Mouse (Mus musculus): ENCODE data around the gene Zc3h14. TPM values are rescaled to one million over a fixed set of nuclear protein-coding genes. Genes with fewer than 3 reads are reported as not detected.

Zc3h14 gene
- 130 and 134 TPM in 2 replicates for total RNA-seq (2014; rRNA removed)
- 103 and 113 TPM in 2 replicates for polyA plus RNA-seq (2015; fragmentation: Nextera tagmentation; extraction: Ambion mirVana)

GRCm38 (mm10) chr12:98746746-98747379, at the start of gene Zc3h14:
Zc3h14 (plus strand) TSS chr12:98746964.
- peak; percentile 98 for DNase-seq
- Histone ChIP-seq H3K4me2 (ENCODE audit: low read depth) (peak within 1 kb of the TSS; percentile 49), H3K27ac (ENCODE audit: low read depth, low read length) (peak within 1 kb of the TSS; percentile 90), H3K4me1 (ENCODE audit: insufficient read depth) (peaks cover 15% of the 10 kb centered on the region; the same call in 1 of the 2 replicates), H3K9me3 (ENCODE audit: low read length) (no peaks in the 10 kb centered on the region), H3K27me3 (ENCODE audit: insufficient read depth, low read length) (no peaks in the 10 kb centered on the region), H3K36me3 (ENCODE audit: insufficient read depth) (no peaks in the 10 kb centered on the region), H3K9ac (peak within 1 kb of the TSS; percentile 88), H3K4me3 (ENCODE audit: low read depth, low read length) (peak within 1 kb of the TSS; percentile 87)
- TF ChIP-seq CTCF (IDR thresholded peaks at IDR 0.05; ENCODE audit: low read depth): peak; percentile 77
- under 1% methylated on average over 68 of the region's 87 CpGs for WGBS
- peak; percentile 94 for ATAC-seq

- H3K4me1 ChIP-seq (ENCODE audit: insufficient read depth): no peaks in the 10 kb centered on the region
- peak; percentile 59 for DNase-seq
- no peak overlapping the region for H3K9ac ChIP-seq
Observed at GRCm38 (mm10) chr12:98697202-98697601, 49.6 kb upstream of the Zc3h14 start.

GRCm38 (mm10) chr12:98701564-98701963, 45.2 kb upstream of the Zc3h14 start:
- Histone ChIP-seq H3K9ac (no peak overlapping the region), H3K4me1 (ENCODE audit: insufficient read depth) (no peaks in the 10 kb centered on the region), H3K36me3 (ENCODE audit: insufficient read depth) (peaks cover 7% of the 10 kb centered on the region; the same call in 1 of the 2 replicates), H3K4me3 (ENCODE audit: low read depth, low read length) (no peak overlapping the region), H3K4me2 (ENCODE audit: low read depth) (no peak overlapping the region), H3K27ac (ENCODE audit: low read depth, low read length) (no peak overlapping the region), H3K27me3 (ENCODE audit: insufficient read depth, low read length) (no peaks in the 10 kb centered on the region), H3K9me3 (ENCODE audit: low read length) (no peaks in the 10 kb centered on the region)
- WGBS: 65% methylated on average over 9 of the region's 9 CpGs
- ATAC-seq (no peak), DNase-seq (peak; percentile 15)
- no peak for TF ChIP-seq CTCF (IDR thresholded peaks at IDR 0.05; ENCODE audit: low read depth)

More at GRCm38 (mm10) chr12:98697202-98697601, 49.6 kb upstream of the Zc3h14 start:
- WGBS: 48% methylated on average over 5 of the region's 5 CpGs
- no peaks in the 10 kb centered on the region for H3K27me3 ChIP-seq (ENCODE audit: insufficient read depth, low read length)
- H3K9me3 ChIP-seq (ENCODE audit: low read length): no peaks in the 10 kb centered on the region
- H3K4me2 ChIP-seq (ENCODE audit: low read depth): no peak overlapping the region
- ATAC-seq: 0 out of 2 replicates have a peak, but pooled peaks have one; percentile 18
- TF ChIP-seq CTCF (IDR thresholded peaks at IDR 0.05; ENCODE audit: low read depth): no peak
- no peaks in the 10 kb centered on the region for H3K36me3 ChIP-seq (ENCODE audit: insufficient read depth)
- H3K27ac ChIP-seq (ENCODE audit: low read depth, low read length): no peak overlapping the region
- H3K4me3 ChIP-seq (ENCODE audit: low read depth, low read length): no peak overlapping the region

GRCm38 (mm10) chr12:98703554-98703953, 43.2 kb upstream of the Zc3h14 start:
- H3K4me3 ChIP-seq (ENCODE audit: low read depth, low read length): no peak overlapping the region
- H3K4me2 ChIP-seq (ENCODE audit: low read depth): no peak overlapping the region
- H3K9ac ChIP-seq: no peak overlapping the region
- no peak for TF ChIP-seq CTCF (IDR thresholded peaks at IDR 0.05; ENCODE audit: low read depth)
- WGBS: 77% methylated on average over 2 of the region's 2 CpGs
- no peak overlapping the region for H3K27ac ChIP-seq (ENCODE audit: low read depth, low read length)
- ATAC-seq (no peak), DNase-seq (no peak)
- no peaks in the 10 kb centered on the region for H3K4me1 ChIP-seq (ENCODE audit: insufficient read depth)
- H3K9me3 ChIP-seq (ENCODE audit: low read length): no peaks in the 10 kb centered on the region
- H3K27me3 ChIP-seq (ENCODE audit: insufficient read depth, low read length): no peaks in the 10 kb centered on the region
- peaks cover 7% of the 10 kb centered on the region; the same call in 1 of the 2 replicates for H3K36me3 ChIP-seq (ENCODE audit: insufficient read depth)

- TF ChIP-seq CTCF (IDR thresholded peaks at IDR 0.05; ENCODE audit: low read depth): no peak
- Histone ChIP-seq H3K27me3 (ENCODE audit: insufficient read depth, low read length) (no peaks in the 10 kb centered on the region), H3K27ac (ENCODE audit: low read depth, low read length) (no peak overlapping the region), H3K9ac (no peak overlapping the region), H3K9me3 (ENCODE audit: low read length) (no peaks in the 10 kb centered on the region), H3K4me3 (ENCODE audit: low read depth, low read length) (no peak overlapping the region), H3K4me1 (ENCODE audit: insufficient read depth) (no peaks in the 10 kb centered on the region), H3K4me2 (ENCODE audit: low read depth) (no peak overlapping the region), H3K36me3 (ENCODE audit: insufficient read depth) (peaks cover 7% of the 10 kb centered on the region; the same call in 1 of the 2 replicates)
- 64% methylated on average over 10 of the region's 10 CpGs for WGBS
- DNase-seq (no peak), ATAC-seq (no peak)
Observed at GRCm38 (mm10) chr12:98703961-98704360, 42.8 kb upstream of the Zc3h14 start.

GRCm38 (mm10) chr12:98712819-98713218, 33.9 kb upstream of the Zc3h14 start:
- WGBS: 66% methylated on average over 6 of the region's 6 CpGs
- no peaks in the 10 kb centered on the region for H3K36me3 ChIP-seq (ENCODE audit: insufficient read depth)
- ATAC-seq (no peak), DNase-seq (no peak)
- no peak overlapping the region for H3K4me3 ChIP-seq (ENCODE audit: low read depth, low read length)
- H3K9ac ChIP-seq: no peak overlapping the region
- no peak overlapping the region for H3K27ac ChIP-seq (ENCODE audit: low read depth, low read length)
- no peak overlapping the region for H3K4me2 ChIP-seq (ENCODE audit: low read depth)
- H3K9me3 ChIP-seq (ENCODE audit: low read length): no peaks in the 10 kb centered on the region
- no peak for TF ChIP-seq CTCF (IDR thresholded peaks at IDR 0.05; ENCODE audit: low read depth)
- no peaks in the 10 kb centered on the region for H3K27me3 ChIP-seq (ENCODE audit: insufficient read depth, low read length)
- no peaks in the 10 kb centered on the region for H3K4me1 ChIP-seq (ENCODE audit: insufficient read depth)

- Histone ChIP-seq H3K4me3 (ENCODE audit: low read depth, low read length) (no peak overlapping the region), H3K4me1 (ENCODE audit: insufficient read depth) (no peaks in the 10 kb centered on the region), H3K9ac (no peak overlapping the region), H3K9me3 (ENCODE audit: low read length) (no peaks in the 10 kb centered on the region), H3K27me3 (ENCODE audit: insufficient read depth, low read length) (no peaks in the 10 kb centered on the region), H3K4me2 (ENCODE audit: low read depth) (no peak overlapping the region), H3K36me3 (ENCODE audit: insufficient read depth) (no peaks in the 10 kb centered on the region), H3K27ac (ENCODE audit: low read depth, low read length) (no peak overlapping the region)
- DNase-seq (no peak), ATAC-seq (no peak)
- 62% methylated on average over 7 of the region's 7 CpGs for WGBS
- TF ChIP-seq CTCF (IDR thresholded peaks at IDR 0.05; ENCODE audit: low read depth): no peak
Observed at GRCm38 (mm10) chr12:98713621-98714103, 33.1 kb upstream of the Zc3h14 start.

Measured in forebrain, postnatal 0 days (tissue).